Mouse (Mus musculus): ENCODE data around the gene Ccnk.

Gene Ccnk

DNA sequence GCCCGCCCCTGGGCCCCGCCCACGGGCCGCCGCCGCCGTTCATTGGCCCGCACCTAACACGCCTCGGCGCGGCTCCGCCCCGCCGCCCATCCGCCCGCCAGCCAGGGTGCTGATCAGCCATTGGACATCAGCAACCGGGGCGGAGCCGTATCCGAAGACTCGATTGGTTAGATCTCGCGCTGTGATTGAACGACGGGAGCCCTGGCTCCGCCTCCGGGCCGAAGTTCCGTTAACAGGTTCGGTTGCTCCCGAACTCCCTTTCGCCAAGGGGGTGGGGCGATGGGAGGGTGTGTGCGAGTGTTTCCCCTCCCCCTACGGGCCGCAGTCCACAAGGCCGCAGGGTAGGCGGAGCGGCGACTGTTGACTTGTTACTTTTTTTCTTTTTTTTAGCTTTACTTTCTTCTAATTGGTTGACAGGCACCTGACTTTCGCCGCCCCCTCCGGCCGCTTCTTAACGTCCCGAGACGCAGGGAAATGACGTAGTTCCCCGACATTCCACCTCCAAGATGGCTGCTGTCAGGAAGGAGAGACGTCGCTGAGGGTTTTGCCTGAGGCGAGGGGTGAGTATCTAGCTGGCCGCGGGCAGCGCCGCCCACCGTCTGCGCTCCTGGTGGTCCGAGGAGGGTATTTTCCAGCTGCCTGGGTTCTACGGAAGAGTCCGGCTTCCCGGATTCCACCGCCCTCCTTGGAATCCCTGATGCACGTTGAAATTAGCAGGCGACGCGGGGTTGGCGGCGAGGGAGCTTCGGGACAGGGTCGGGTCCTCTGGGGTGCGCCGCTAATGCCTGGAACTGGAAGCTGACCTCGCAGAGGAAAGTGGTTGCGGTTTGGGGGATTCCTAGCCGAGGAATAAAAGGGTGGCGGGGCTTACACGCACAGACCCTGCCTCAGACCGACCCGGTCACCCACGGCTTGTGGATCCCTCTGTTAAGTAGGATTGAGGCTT, at the start of gene Ccnk:
Ccnk (plus strand) TSS at position 259 of the 946 bp plus-strand sequence.
- peak; percentile 98 for DNase-seq (ENCODE audit: low spot score)

- no peak for DNase-seq (ENCODE audit: low spot score)
Observed at GRCm38 (mm10) chr12:108132450-108133070, 46.8 kb upstream of the Ccnk start.

- no peak for DNase-seq (ENCODE audit: low spot score)
Observed at GRCm38 (mm10) chr12:108133181-108133580, 46.2 kb upstream of the Ccnk start.

DNA sequence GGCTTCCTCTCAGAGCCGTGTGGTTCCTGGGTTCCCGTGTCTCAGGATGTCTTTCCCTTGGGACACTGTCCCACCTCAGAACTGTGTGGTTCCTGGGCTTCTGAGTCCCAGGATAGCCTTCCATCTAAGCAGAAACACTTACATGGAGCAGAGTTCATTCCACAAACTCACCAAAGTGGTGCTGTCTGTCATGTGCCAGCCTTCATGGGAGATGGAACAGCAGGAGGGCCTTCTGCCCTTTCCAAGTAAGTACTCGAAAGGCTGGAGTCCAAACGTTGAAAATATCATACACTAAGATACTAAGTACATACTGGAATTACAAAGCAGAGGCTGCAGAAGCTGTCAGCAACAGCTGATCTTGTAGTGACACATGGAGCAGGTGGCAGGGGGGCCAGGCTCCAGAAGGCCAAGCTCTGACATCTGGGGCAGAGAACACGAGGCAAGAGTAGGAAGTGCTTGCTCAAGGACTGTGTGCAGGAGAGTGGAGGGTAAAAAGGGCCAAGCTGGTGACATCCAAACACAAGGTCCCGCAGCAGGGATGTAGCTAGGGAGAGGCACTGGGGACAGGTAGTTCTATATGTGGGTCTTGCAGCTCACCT, 43.7 kb upstream of the Ccnk start:
- DNase-seq (ENCODE audit: low spot score): no peak

- no peak for DNase-seq (ENCODE audit: low spot score)
Observed at GRCm38 (mm10) chr12:108143624-108144498, 35.5 kb upstream of the Ccnk start.

- no peak for DNase-seq (ENCODE audit: low spot score)
Observed at GRCm38 (mm10) chr12:108145198-108145597, 34.2 kb upstream of the Ccnk start.

DNA sequence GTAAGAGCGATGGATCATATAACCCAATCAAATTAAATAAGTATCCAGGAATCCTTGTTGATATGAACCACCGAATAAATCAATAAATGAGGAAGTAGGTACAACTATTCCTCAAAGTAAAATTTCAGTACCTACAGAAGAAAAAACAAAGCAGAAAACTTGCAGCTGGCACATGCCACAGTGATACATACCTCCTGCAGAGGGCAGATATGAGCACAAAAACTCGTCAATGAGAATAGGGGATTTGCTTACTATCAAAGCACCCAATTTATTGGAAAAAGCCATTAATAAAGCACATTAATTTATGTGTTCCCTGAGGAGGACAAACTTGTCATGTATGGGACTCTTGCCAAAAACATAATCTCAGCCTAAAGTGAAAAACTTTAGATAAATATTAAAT, 29.6 kb upstream of the Ccnk start:
- no peak for DNase-seq (ENCODE audit: low spot score)

- DNase-seq (ENCODE audit: low spot score): peak; percentile 7
Observed at GRCm38 (mm10) chr12:108152743-108153142, 26.6 kb upstream of the Ccnk start.

GRCm38 (mm10) chr12:108159863-108160262, 19.5 kb upstream of the Ccnk start:
- no peak for DNase-seq (ENCODE audit: low spot score)

DNA sequence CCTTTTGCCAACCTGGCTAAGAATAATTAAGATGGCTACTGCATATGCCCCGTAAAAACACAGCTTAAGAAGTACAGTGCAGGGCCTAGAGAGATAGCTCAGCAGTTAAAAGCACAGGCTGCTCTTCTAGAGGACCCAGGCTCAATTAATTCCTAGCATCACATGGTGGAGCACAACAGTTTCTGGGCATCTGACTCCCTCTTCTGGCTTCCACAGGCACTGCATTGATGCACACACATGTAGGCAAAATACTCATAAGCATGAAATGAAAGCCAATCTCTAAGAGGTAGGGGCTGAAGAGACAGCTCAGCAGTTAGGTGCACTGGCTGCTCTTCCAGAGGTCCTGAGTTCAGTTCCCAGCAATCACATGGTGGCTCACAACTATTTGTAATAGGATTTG, 17.3 kb upstream of the Ccnk start:
- DNase-seq (ENCODE audit: low spot score): no peak

- no peak for DNase-seq (ENCODE audit: low spot score)
Observed at GRCm38 (mm10) chr12:108163706-108164105, 15.7 kb upstream of the Ccnk start.

DNA sequence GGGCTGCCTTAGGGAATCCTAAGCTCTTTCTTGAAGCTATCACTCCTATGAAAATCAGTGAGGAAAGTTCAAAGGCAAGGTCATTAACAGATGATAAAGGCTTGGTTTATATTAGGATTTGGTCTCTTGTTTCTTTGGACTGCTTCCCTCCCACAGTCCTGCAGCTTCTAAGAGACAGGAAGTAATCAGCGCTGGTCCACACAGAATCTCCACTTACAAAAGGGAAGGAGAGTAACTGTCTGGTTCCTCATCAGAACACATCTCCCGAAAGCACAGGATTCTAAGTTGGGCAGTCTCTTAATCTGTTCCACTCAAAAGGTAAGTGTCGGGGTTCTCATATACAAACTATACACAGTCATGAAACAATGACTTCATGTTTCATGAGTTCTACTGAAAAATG, 10.5 kb upstream of the Ccnk start:
- no peak for DNase-seq (ENCODE audit: low spot score)

- DNase-seq (ENCODE audit: low spot score): no peak
Observed at GRCm38 (mm10) chr12:108170467-108170866, 8.9 kb upstream of the Ccnk start.

- no peak for DNase-seq (ENCODE audit: low spot score)
Observed at GRCm38 (mm10) chr12:108171336-108171735, 8.0 kb upstream of the Ccnk start.

DNA sequence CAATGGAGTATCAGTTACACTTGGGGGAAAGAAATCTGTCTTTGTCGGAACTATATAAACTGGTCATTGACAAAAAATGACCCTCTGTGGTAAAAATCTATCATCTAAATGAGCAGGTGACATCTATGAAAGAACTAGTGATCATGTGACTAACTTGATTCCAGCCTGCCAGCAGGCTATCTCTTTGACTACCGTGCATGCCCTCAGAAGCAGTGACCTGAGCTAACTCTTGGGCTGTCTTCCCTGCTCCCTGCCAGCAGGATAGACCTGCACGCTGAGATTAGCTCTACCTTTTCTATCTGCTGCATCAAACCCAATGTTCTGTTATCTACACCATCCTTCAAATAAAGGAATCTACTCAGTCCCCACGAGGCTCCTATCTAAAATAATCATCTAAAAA, 6.7 kb upstream of the Ccnk start:
- DNase-seq (ENCODE audit: low spot score): no peak

DNA sequence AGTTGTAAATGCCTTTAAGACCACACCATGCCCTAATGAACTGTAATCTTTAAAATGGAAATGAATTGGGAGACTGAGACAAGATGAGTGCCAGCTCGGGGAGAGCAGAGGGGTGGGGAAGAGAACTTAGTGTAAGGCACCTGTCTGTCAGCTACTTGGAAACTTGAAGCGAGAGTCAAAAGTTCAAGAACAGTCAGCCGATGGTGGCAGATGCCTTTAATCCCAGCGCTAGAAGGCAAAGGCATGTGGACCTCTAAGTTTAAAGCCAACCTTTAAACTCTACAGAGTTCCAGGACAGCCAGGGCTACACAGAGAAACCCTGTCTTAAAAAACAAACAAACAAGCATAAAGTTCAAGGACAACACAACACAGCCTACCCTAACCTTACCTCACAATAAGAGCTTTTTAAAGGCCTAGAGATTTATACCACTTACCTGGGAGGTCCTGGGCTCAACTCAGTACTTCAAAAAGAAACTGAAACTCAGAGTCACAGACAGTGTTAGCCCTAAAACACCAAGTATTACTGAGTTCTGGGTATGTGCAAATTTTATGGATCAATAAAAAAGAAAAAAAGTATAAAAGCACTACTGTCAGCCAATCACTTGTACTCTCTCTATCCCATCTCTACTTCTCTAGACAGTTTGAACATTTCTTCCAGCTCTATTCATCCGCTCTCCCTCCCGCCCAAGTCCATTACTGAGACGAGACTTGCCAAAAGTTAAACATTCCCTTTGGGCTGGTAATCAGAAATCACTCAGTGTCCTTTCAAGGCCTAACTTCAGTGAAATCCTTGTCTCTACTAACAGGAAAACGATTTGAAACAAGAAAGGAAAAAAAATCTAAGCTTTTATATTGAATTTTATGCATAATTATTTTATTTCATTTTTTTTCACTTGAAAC, 4.5 kb upstream of the Ccnk start:
- no peak for DNase-seq (ENCODE audit: low spot score)

GRCm38 (mm10) chr12:108176366-108176765, 3.0 kb upstream of the Ccnk start:
- DNase-seq (ENCODE audit: low spot score): no peak

DNA sequence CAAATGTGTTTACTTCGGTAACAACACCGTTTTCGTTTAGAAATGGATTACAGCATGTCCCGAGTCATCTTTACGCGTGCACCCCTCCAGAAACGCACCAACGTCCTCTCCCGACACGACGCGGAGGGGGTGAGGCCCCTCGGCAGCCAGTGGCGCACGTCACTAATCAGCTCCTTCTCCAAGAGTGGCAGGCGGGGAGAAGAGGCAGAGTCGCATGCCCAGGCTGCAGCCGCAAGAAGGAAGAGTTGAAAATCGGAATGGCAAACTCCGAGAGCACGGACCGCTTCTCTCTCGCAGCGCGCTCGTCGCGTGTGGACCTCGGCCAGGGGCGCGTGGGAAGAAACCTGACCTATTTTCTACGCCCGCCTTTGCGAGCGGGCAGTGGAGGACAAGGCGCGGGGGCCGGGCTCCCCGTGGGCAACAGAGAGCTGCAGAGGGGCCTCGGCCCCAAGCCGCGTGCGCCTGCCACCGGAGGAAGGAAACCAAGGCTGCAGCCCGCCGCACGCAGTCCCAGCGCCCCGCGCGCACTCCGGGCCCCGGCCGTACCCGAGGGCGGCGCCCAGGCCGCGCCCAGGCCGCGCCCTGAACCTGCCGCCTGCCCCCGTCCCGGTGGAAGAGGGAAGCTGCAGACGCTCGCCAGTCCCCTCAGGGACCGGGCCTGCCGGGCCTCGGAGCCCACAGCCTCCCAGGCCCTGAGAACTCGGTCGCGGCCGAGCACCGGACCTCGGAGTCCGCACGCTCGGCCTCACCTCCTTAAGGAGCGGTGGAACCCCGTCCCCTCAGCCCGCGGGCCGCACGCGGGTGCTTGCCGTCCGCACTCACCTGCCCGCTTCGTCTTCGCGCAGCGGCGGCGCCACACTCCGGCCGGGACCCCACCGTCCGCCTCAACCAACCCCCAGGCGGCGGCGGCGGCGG, 791 bp upstream of the Ccnk start:
- DNase-seq (ENCODE audit: low spot score): peak; percentile 57

GRCm38 (mm10) chr12:108179246-108179320, 296 bp upstream of the Ccnk start, which contains the start of gene Setd3:
Gene Setd3 (minus strand): TSS chr12:108179314.
- DNase-seq (ENCODE audit: low spot score): no peak

GRCm38 (mm10) chr12:108181716-108182115, 2.3 kb downstream of the Ccnk start:
- no peak for DNase-seq (ENCODE audit: low spot score)

Measured in c-Kit-positive CD71-positive TER-119-positive erythroid progenitor cells, embryonic 14.5 days (primary cell).